Comparison of ENCODE assay signal across 27 mouse cellular contexts in the genomic region with DNA sequence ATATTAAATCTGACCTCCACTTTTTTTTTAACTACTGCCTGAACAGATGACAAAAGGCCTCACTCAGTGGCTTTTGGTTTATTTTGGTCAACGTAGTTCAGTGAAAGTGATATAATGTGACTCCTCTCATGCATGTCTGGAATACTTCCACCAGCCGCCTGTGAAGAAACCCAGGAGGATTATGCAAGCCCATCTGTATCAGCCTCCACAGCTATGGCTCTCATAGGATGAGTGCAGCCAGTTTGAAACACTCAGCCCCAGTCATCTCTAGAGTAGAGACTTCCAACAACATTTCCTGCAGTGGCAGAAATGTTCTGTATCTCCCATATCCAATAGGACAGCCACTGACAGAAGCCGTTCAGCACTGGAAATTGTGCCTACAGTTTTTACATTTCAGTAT.
A peak's percentile ranks its signal among the peaks of the same experiment; 100 is the strongest.
DNase-seq lines count a peak whose midpoint lies in the region; ATAC-seq and TF ChIP-seq lines count a peak whose summit lies in the region.
"Had no signal": no experiment of that assay in that cellular context is flagged by ENCODE, and none has a peak within 500 bp of the region (broad histone marks: within the 10 kb centered on the region; RNA-seq: fewer than 3 reads in every experiment).

No protein-coding gene starts in this region.

- H3K27ac ChIP-seq in kidney, embryonic 14.5 days (ENCODE audit: low read depth, low read length), result no peak overlapping the region
- H3K27ac ChIP-seq in lung, embryonic 14.5 days (ENCODE audit: low read depth), result no peak overlapping the region
- H3K27ac ChIP-seq in intestine, embryonic 16.5 days (ENCODE audit: low read length), result no peak overlapping the region
- H3K27ac ChIP-seq: embryonic facial prominence, embryonic 15.5 days; forebrain, embryonic 12.5 days; heart, embryonic 10.5 days; heart, embryonic 15.5 days; hindbrain, embryonic 13.5 days; layer of hippocampus, adult 2 months; limb, embryonic 13.5 days had no signal

- DNase-seq in kidney, adult 18-20 months, result no peak
- peak; percentile 77 for DNase-seq in lung, embryonic 14.5 days
- DNase-seq in lung, postnatal 25 days (ENCODE audit: low spot score), result no peak
- DNase-seq in lung, postnatal 10 days, result peak; percentile 5
- DNase-seq in heart, postnatal 14 days, result no peak
- DNase-seq in thymus, postnatal 4 days, result no peak
- DNase-seq: adrenal gland, postnatal 25 days; B cell, adult 2 months; cerebellum, adult 18-20 months; cerebellum, postnatal 10 days; forebrain, postnatal 0 days; gastrocnemius, postnatal 14 days; heart, postnatal 4 days; kidney, adult 9 months; right cerebral cortex, adult 18-20 months had no signal

- no peak overlapping the region for H3K4me2 ChIP-seq in kidney, embryonic 14.5 days (replicated peaks; ENCODE audit: low read depth, low read length)
- H3K4me2 ChIP-seq in lung, embryonic 14.5 days, result no peak overlapping the region
- H3K4me2 ChIP-seq in intestine, embryonic 16.5 days (ENCODE audit: low read depth, low read length), result no peak overlapping the region
- H3K4me2 ChIP-seq: embryonic facial prominence, embryonic 15.5 days; forebrain, embryonic 12.5 days; heart, embryonic 15.5 days; hindbrain, embryonic 13.5 days; limb, embryonic 13.5 days; liver, embryonic 11.5 days; midbrain, embryonic 11.5 days had no signal

- no peak overlapping the region for H3K4me3 ChIP-seq in kidney, embryonic 14.5 days (ENCODE audit: low read length)
- H3K4me3 ChIP-seq in lung, embryonic 14.5 days (ENCODE audit: low read depth, low read length), result no peak overlapping the region
- H3K4me3 ChIP-seq in intestine, embryonic 16.5 days (ENCODE audit: low read length), result no peak overlapping the region
- H3K4me3 ChIP-seq: embryonic facial prominence, embryonic 15.5 days; forebrain, embryonic 12.5 days; heart, embryonic 10.5 days; heart, embryonic 15.5 days; hindbrain, embryonic 13.5 days; layer of hippocampus, adult 2 months; limb, embryonic 13.5 days had no signal

- 29% methylated on average over 3 of the region's 3 CpGs for WGBS in kidney, embryonic 14.5 days
- 39% methylated on average over 3 of the region's 3 CpGs for WGBS in lung, embryonic 14.5 days
- WGBS in intestine, embryonic 16.5 days, result 41% methylated on average over 3 of the region's 3 CpGs

- no peaks in the 10 kb centered on the region for H3K9me3 ChIP-seq in kidney, embryonic 14.5 days (ENCODE audit: control insufficient read depth, low read length)
- no peaks in the 10 kb centered on the region for H3K9me3 ChIP-seq in lung, embryonic 14.5 days (ENCODE audit: low read depth, low read length)
- H3K9me3 ChIP-seq in intestine, embryonic 16.5 days (ENCODE audit: control insufficient read depth, low read length), result no peaks in the 10 kb centered on the region
- H3K9me3 ChIP-seq: embryonic facial prominence, embryonic 15.5 days; forebrain, embryonic 12.5 days; heart, embryonic 10.5 days; heart, embryonic 15.5 days; hindbrain, embryonic 13.5 days; limb, embryonic 13.5 days had no signal

- intact Hi-C loops in heart, postnatal 14 days (cut with DNase I), result no loop called here

- H3K9ac ChIP-seq in kidney, embryonic 14.5 days (ENCODE audit: low read depth, low read length), result no peak overlapping the region
- H3K9ac ChIP-seq in lung, embryonic 14.5 days, result no peak overlapping the region
- H3K9ac ChIP-seq in intestine, embryonic 16.5 days (ENCODE audit: low read depth, low read length), result no peak overlapping the region
- H3K9ac ChIP-seq: embryonic facial prominence, embryonic 15.5 days; forebrain, embryonic 12.5 days; forebrain, postnatal 0 days; heart, embryonic 15.5 days; hindbrain, embryonic 13.5 days; limb, embryonic 13.5 days had no signal

- TF ChIP-seq CTCF in lung, embryonic 14.5 days (IDR thresholded peaks at IDR 0.05; ENCODE audit: low read depth), result no peak

- peak; percentile 79; the same call in 1 of the 2 replicates for ATAC-seq in kidney, embryonic 14.5 days (ENCODE audit: low FRiP score, low TSS enrichment)
- peak; percentile 68 for ATAC-seq in lung, embryonic 14.5 days (ENCODE audit: insufficient read depth)
- 0 out of 2 replicates have a peak, but pooled peaks have one; percentile 36 for ATAC-seq in intestine, embryonic 16.5 days
- ATAC-seq: forebrain, postnatal 0 days; midbrain, embryonic 16.5 days had no signal

- H3K4me1 ChIP-seq in kidney, embryonic 14.5 days (ENCODE audit: control insufficient read depth, insufficient read depth, low read length), result no peaks in the 10 kb centered on the region
- H3K4me1 ChIP-seq in lung, embryonic 14.5 days (ENCODE audit: insufficient read depth), result 0 out of 2 replicates have a peak, but pooled peaks cover 3% of the 10 kb centered on the region
- no peaks in the 10 kb centered on the region for H3K4me1 ChIP-seq in intestine, embryonic 16.5 days (ENCODE audit: control insufficient read depth, insufficient read depth, low read length)
- H3K4me1 ChIP-seq: embryonic facial prominence, embryonic 15.5 days; forebrain, embryonic 12.5 days; heart, embryonic 10.5 days; heart, embryonic 15.5 days; hindbrain, embryonic 13.5 days; limb, embryonic 13.5 days had no signal

- H3K27me3 ChIP-seq in kidney, embryonic 14.5 days (ENCODE audit: control insufficient read depth, insufficient read depth, low read length), result no peaks in the 10 kb centered on the region
- H3K27me3 ChIP-seq in lung, embryonic 14.5 days (ENCODE audit: insufficient read depth, low read length), result no peaks in the 10 kb centered on the region
- H3K27me3 ChIP-seq in intestine, embryonic 16.5 days (replicated peaks; ENCODE audit: control insufficient read depth, insufficient read depth, low read length), result no peaks in the 10 kb centered on the region
- H3K27me3 ChIP-seq: embryonic facial prominence, embryonic 15.5 days; forebrain, embryonic 12.5 days; heart, embryonic 15.5 days; hindbrain, embryonic 13.5 days; limb, embryonic 13.5 days had no signal

- no peaks in the 10 kb centered on the region for H3K36me3 ChIP-seq in kidney, embryonic 14.5 days (ENCODE audit: control insufficient read depth, insufficient read depth, low read length)
- no peaks in the 10 kb centered on the region for H3K36me3 ChIP-seq in lung, embryonic 14.5 days (ENCODE audit: insufficient read depth)
- H3K36me3 ChIP-seq in intestine, embryonic 16.5 days (ENCODE audit: control insufficient read depth, insufficient read depth, low read length), result no peaks in the 10 kb centered on the region
- H3K36me3 ChIP-seq: embryonic facial prominence, embryonic 15.5 days; forebrain, embryonic 12.5 days; heart, embryonic 10.5 days; heart, embryonic 15.5 days; hindbrain, embryonic 13.5 days; limb, embryonic 13.5 days had no signal

Comparison
In these comparisons a context has a peak if more than half of its experiments do, and no peak if none do; other contexts are left out.
1. DNase-seq: peak in lung, embryonic 14.5 days (single experiment) and lung, postnatal 10 days (single experiment); none in kidney, adult 18-20 months (single experiment), lung, postnatal 25 days (single experiment), heart, postnatal 14 days (0 of 2) and thymus, postnatal 4 days (single experiment).
2. Peak in every context shown above with its lines, with median percentiles within 50 percentile points of each other: ATAC-seq.